Mouse (Mus musculus) embryonic fibroblast, embryonic 13.5 days (primary cell): Measurements from ENCODE around the gene Rgs18.

Experiments
- CTCF ChIP-seq: IDR thresholded peaks from 2 replicates; pipeline ENCODE4 v1.5.1; 2011; ENCODE audit warnings: mild to moderate bottlenecking, control low read depth, low read length, moderate library complexity, borderline replicate concordance; ENCODE audit not compliant: insufficient read depth
- POLR2A ChIP-seq: IDR thresholded peaks from 2 replicates; pipeline ENCODE4 v1.6.1; 2011; ENCODE audit warnings: low read depth, mild to moderate bottlenecking, control low read depth, low read length, moderate library complexity

- TF ChIP-seq CTCF (no peak), POLR2A (no peak)
Measured at GRCm38 (mm10) chr1:144750763-144751162, 24.5 kb downstream of the Rgs18 start.
